Mouse (Mus musculus) right cerebral cortex, adult 18-20 months (tissue): ENCODE measurements around the gene Git1.
A peak's percentile ranks its signal among the peaks of the same experiment; 100 is the strongest.

Source experiments
- DNase-seq: peaks from one replicate; pipeline ENCODE4 v3.0.0; 2022; ENCODE audit warnings: mixed read lengths

The Git1 gene

GRCm38 (mm10) chr11:77493512-77494343 lies at the start of gene Git1:
Gene Git1, plus strand, starts transcription at chr11:77493562.
- peak; percentile 78 for DNase-seq

GRCm38 (mm10) chr11:77444939-77445338 lies 48.4 kb upstream of the Git1 start:
- DNase-seq, result no peak

GRCm38 (mm10) chr11:77446628-77447041 lies 46.7 kb upstream of the Git1 start:
- DNase-seq, result no peak

GRCm38 (mm10) chr11:77449224-77449623 lies 44.1 kb upstream of the Git1 start:
- no peak for DNase-seq

GRCm38 (mm10) chr11:77451670-77452069 lies 41.7 kb upstream of the Git1 start:
- no peak for DNase-seq

- no peak for DNase-seq
Observed at GRCm38 (mm10) chr11:77453388-77453787, 40.0 kb upstream of the Git1 start.

- no peak for DNase-seq
Observed at GRCm38 (mm10) chr11:77455770-77456510, 37.4 kb upstream of the Git1 start.

- no peak for DNase-seq
Observed at GRCm38 (mm10) chr11:77456866-77457265, 36.5 kb upstream of the Git1 start.

GRCm38 (mm10) chr11:77461856-77462255 lies 31.5 kb upstream of the Git1 start:
- no peak for DNase-seq

GRCm38 (mm10) chr11:77462283-77463100 lies 30.9 kb upstream of the Git1 start, which contains the start of gene Coro6:
Gene Coro6, plus strand, starts transcription at chr11:77462411.
- DNase-seq, result no peak

- DNase-seq, result no peak
Observed at GRCm38 (mm10) chr11:77463101-77463445, 30.3 kb upstream of the Git1 start.

GRCm38 (mm10) chr11:77463786-77464185 lies 29.6 kb upstream of the Git1 start:
- DNase-seq, result no peak

- DNase-seq, result no peak
Observed at GRCm38 (mm10) chr11:77464684-77465083, 28.7 kb upstream of the Git1 start.

- no peak for DNase-seq
Observed at GRCm38 (mm10) chr11:77465111-77465510, 28.3 kb upstream of the Git1 start.

- DNase-seq, result no peak
Observed at GRCm38 (mm10) chr11:77466544-77466943, 26.8 kb upstream of the Git1 start.

GRCm38 (mm10) chr11:77467157-77467556 lies 26.2 kb upstream of the Git1 start:
- DNase-seq, result peak; percentile 79

- peak; percentile 72 for DNase-seq
Observed at GRCm38 (mm10) chr11:77467784-77468183, 25.6 kb upstream of the Git1 start.

GRCm38 (mm10) chr11:77468397-77468796 lies 25.0 kb upstream of the Git1 start:
- no peak for DNase-seq

GRCm38 (mm10) chr11:77471407-77471806 lies 22.0 kb upstream of the Git1 start:
- no peak for DNase-seq

- no peak for DNase-seq
Observed at GRCm38 (mm10) chr11:77472775-77473174, 20.6 kb upstream of the Git1 start.

GRCm38 (mm10) chr11:77476216-77476615 lies 17.1 kb upstream of the Git1 start:
- no peak for DNase-seq

GRCm38 (mm10) chr11:77476895-77477294 lies 16.5 kb upstream of the Git1 start:
- DNase-seq, result no peak

- DNase-seq, result no peak
Observed at GRCm38 (mm10) chr11:77483043-77483442, 10.3 kb upstream of the Git1 start.
